Mouse (Mus musculus) limb, embryonic 11.5 days (tissue): ENCODE measurements at regions not wholly inside any gene's neighbourhood (a gene's known extent, or its start where the extent isn't known, plus 50 kb on each side); places are given as distances from the start of the nearest gene placed in this dataset.

Experiments used
- ATAC-seq: fragments of 200-750 bp; cut with Nextera tagmentation; 2 replicates; pipeline ENCODE4 v1.8.0; 2017; ENCODE audit warnings: low read depth; ENCODE audit not compliant: insufficient number of reproducible peaks, low FRiP score, low TSS enrichment
- DNase-seq: peaks from one replicate; pipeline ENCODE4 v3.0.0-alpha.2; 2015; ENCODE audit warnings: low spot score
- H3K27ac ChIP-seq: fragments of 300-500 bp; sonication (generic); replicated peaks from 2 replicates; pipeline ENCODE4 v1.5.1; 2014; ENCODE audit warnings: low read depth, mild to moderate bottlenecking, low read length
- H3K27me3 ChIP-seq: fragments of 300-500 bp; sonication (generic); 2 replicates; pipeline ENCODE4 v1.6.1; 2014; ENCODE audit warnings: mild to moderate bottlenecking, low read length, mixed read lengths; ENCODE audit not compliant: control insufficient read depth, insufficient read depth
- H3K36me3 ChIP-seq: fragments of 300-500 bp; sonication (generic); 2 replicates; pipeline ENCODE4 v1.6.1; 2014; ENCODE audit warnings: mild to moderate bottlenecking, low read length, moderate library complexity, mixed read lengths; ENCODE audit not compliant: control insufficient read depth, insufficient read depth
- H3K4me1 ChIP-seq: fragments of 300-500 bp; sonication (generic); 2 replicates; pipeline ENCODE4 v1.6.1; 2014; ENCODE audit warnings: low read length, mixed read lengths; ENCODE audit not compliant: control insufficient read depth, insufficient read depth
- H3K4me2 ChIP-seq: fragments of 300-500 bp; sonication (generic); 2 replicates; pipeline ENCODE4 v1.6.1; 2014; ENCODE audit warnings: low read depth, mild to moderate bottlenecking, moderate library complexity; ENCODE audit not compliant: severe bottlenecking
- H3K4me3 ChIP-seq: fragments of 300-500 bp; sonication (generic); 2 replicates; pipeline ENCODE4 v1.5.1; 2014; ENCODE audit warnings: low read depth, low read length
- H3K9ac ChIP-seq: fragments of 300-500 bp; sonication (generic); 2 replicates; pipeline ENCODE4 v1.6.1; 2014; ENCODE audit warnings: mild to moderate bottlenecking, low read length
- H3K9me3 ChIP-seq: fragments of 300-500 bp; sonication (generic); 2 replicates; pipeline ENCODE4 v1.6.1; 2016; ENCODE audit warnings: low read length; ENCODE audit not compliant: control insufficient read depth
- WGBS: fragments of 180-500 bp; shearing (Covaris S2); extraction: QIAGEN DNeasy Blood & Tissue Kit; methylation state at CpG from one replicate; pipeline ENCODE4 v1.1.7; 2014; 5-methylcytosine and 5-hydroxymethylcytosine counted together

DNA sequence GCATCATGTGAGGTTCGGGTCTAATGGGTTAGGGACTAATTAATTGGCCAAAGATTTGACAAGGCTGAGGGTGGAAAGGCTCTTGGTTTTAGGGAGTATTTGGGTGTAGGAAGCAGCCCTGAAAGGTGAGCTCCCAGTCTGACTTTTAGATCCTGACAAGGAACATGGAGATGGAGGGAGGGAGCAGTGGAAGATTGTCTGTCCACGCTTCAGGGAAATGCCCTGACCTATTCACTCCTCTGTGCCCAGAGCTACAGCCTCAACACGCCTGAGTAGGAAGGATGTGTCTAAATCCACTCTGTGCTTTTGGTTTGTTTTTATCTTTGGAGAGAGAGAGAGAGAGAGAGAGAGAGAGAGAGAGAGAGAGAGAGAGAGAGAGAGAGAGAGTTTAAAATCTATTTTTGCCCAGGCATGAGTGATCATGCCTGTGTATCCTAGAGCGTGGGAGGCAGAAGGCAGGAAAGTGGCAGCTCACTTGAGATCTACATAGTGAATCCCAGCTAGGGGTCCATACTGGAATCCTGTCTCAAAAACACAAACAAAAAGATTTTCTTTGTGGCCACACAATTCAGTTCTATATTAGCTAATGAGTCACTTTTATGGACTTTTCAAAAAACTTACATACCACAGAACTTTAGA, 511.5 kb upstream of the Tbl1xr1 start:
- Histone ChIP-seq H3K36me3 (no peaks in the 10 kb centered on the region), H3K27me3 (no peaks in the 10 kb centered on the region), H3K4me1 (peaks cover 12% of the 10 kb centered on the region), H3K9me3 (no peaks in the 10 kb centered on the region), H3K27ac (peak overlapping the region; percentile 57; the same call in 1 of the 2 replicates), H3K4me3 (no peak overlapping the region), H3K4me2 (no peak overlapping the region), H3K9ac (no peak overlapping the region)
- 52% methylated on average over 4 of the region's 4 CpGs for WGBS
- no peak for DNase-seq
- ATAC-seq = no peak

DNA sequence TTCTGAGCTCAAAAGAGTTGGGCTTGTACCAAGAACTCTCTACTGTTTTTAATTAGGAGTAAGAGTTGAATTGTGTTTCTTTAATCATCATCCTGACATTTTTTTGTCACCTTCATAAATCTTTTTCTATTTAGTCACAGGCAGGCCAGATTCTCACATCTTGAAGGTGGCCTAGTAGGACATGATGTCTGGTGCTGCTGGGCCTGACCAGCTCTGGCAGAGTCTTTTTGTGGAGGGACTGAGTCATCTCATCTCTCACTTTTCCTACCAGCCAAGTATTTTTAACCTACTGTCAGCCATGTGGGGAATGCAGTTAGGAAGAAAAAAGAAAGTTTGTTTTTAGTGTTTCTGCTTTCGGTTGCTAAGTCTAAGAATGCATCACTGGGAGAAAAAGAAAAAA, 506.7 kb upstream of the Tbl1xr1 start:
- no peak for DNase-seq
- 80% methylated on average over 1 of the region's 1 CpGs for WGBS

DNA sequence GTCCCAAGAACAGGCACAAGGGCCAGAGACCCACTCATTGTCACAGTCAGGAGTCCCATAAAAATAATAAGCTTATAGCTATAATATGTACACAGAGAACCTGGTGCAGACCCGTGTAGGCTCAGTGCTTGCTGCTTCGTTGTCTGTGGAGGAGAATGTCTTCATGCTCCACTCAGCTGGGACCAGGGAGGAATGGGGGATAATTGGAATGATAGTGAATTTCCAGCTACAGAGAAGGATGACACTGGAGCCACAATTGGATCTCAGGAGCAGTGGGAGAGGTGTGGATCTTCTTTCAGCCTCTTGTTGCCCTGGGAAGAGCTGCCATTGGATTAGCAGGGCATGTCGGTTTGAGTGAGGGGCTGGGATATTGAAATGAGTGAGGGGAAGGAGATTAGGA, 497.8 kb upstream of the Tbl1xr1 start:
- no peak for ATAC-seq

More for the DNA sequence above, 506.7 kb upstream of the Tbl1xr1 start:
- Histone ChIP-seq H3K36me3 (no peaks in the 10 kb centered on the region), H3K4me3 (no peak overlapping the region), H3K4me2 (no peak overlapping the region), H3K9ac (no peak overlapping the region), H3K9me3 (no peaks in the 10 kb centered on the region), H3K27ac (no peak overlapping the region), H3K27me3 (no peaks in the 10 kb centered on the region), H3K4me1 (peaks cover 2% of the 10 kb centered on the region)
- no peak for ATAC-seq

DNA sequence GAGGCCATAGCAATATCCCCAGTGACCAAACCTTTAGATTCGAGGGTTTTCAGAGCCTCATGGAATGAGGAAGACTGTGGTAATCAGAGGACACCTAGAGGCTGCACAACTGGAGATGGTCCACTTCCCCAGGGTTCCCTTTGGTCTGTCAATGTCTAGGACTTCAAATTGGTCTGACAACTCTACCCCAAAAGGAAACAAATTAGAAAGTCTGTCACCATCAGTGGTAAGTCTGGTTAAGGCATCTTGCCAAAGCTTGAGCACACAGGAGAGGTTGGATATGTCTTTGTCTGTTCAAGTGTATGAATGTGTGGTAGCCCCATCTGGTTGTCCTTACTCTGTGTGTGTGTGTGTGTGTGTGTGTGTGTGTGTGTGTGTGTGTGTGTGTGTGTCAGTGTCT, 494.3 kb upstream of the Tbl1xr1 start:
- H3K36me3 ChIP-seq = no peaks in the 10 kb centered on the region
- H3K27ac ChIP-seq = no peak overlapping the region
- no peak overlapping the region for H3K4me3 ChIP-seq
- no peak for DNase-seq
- no peaks in the 10 kb centered on the region for H3K9me3 ChIP-seq
- no peaks in the 10 kb centered on the region for H3K4me1 ChIP-seq
- no peak overlapping the region for H3K4me2 ChIP-seq
- no peaks in the 10 kb centered on the region for H3K27me3 ChIP-seq
- 78% methylated on average over 1 of the region's 1 CpGs for WGBS
- no peak overlapping the region for H3K9ac ChIP-seq
- ATAC-seq = no peak

More for the DNA sequence above, 497.8 kb upstream of the Tbl1xr1 start:
- no peak overlapping the region for H3K27ac ChIP-seq
- no peaks in the 10 kb centered on the region for H3K4me1 ChIP-seq
- H3K4me2 ChIP-seq = no peak overlapping the region
- 61% methylated on average over 3 of the region's 3 CpGs for WGBS
- H3K4me3 ChIP-seq = no peak overlapping the region
- no peaks in the 10 kb centered on the region for H3K9me3 ChIP-seq
- H3K36me3 ChIP-seq = no peaks in the 10 kb centered on the region
- DNase-seq = no peak
- no peaks in the 10 kb centered on the region for H3K27me3 ChIP-seq
- H3K9ac ChIP-seq = no peak overlapping the region

DNA sequence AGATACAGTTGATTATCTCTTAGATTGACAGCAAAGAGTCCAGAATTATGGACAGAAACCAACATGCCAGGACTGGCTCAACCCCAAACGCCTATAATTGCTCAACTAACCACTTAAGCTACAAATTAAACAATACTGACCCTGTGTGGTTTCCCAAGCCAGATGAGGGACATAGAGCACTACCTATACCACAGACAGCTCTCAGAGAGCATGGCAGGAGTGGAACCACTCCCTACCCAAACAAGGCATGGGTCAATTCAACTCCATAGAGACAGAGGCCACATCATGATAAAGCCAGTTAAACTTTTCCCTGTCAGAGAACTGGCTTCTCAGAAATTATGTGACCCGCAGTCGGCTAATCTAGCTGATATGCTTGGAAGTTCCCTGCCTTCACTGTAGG, 490.7 kb upstream of the Tbl1xr1 start:
- ATAC-seq (no peak), DNase-seq (no peak)
- H3K9me3 ChIP-seq = no peaks in the 10 kb centered on the region
- no peaks in the 10 kb centered on the region for H3K36me3 ChIP-seq
- H3K27me3 ChIP-seq = no peaks in the 10 kb centered on the region
- no peaks in the 10 kb centered on the region for H3K4me1 ChIP-seq
- no peak overlapping the region for H3K27ac ChIP-seq
- H3K4me3 ChIP-seq = no peak overlapping the region
- WGBS = 86% methylated on average over 3 of the region's 3 CpGs
- H3K9ac ChIP-seq = no peak overlapping the region
- no peak overlapping the region for H3K4me2 ChIP-seq

DNA sequence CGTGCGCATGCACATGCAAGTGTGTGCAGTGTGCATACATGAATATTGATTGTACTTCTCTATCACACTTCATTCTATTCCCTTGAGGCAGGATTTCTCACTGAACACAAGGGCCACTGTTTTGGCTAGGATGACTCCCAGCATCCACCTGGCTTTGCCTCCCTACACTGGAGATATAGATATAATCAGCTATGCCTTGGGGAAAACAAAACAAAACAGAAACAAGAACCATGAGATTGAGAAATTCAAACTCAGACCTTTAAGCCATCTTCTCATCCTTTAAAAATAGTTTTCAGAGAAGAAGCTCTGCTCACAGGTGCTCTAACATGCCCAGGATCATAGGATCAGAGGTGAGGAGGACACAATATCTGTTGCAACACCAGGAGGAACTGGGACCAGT, 469.6 kb upstream of the Tbl1xr1 start:
- H3K9me3 ChIP-seq = no peaks in the 10 kb centered on the region
- 99% methylated on average over 2 of the region's 2 CpGs for WGBS
- no peaks in the 10 kb centered on the region for H3K27me3 ChIP-seq
- DNase-seq (no peak), ATAC-seq (no peak)
- no peak overlapping the region for H3K9ac ChIP-seq
- H3K4me2 ChIP-seq = no peak overlapping the region
- no peak overlapping the region for H3K27ac ChIP-seq
- no peaks in the 10 kb centered on the region for H3K36me3 ChIP-seq
- no peak overlapping the region for H3K4me3 ChIP-seq
- no peaks in the 10 kb centered on the region for H3K4me1 ChIP-seq

DNA sequence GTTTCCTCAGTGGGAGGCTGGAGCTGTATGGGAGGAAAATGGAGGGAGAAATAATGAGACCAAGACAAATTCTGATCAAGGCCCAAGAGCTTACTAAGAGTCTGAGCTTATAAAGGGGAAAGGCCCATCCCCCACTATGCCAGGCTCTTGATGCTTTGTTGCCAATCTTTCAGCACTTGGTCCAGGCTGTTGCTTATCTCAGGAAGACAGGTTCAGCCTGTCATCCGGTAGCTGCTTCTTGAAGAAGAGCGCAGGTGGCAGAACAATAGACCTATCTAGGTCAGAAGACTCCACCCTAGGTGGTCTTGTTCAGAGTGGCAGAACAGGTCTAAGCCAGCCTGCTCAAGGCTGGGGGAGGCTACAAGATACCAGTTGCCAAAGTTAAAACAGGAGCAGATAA, 466.2 kb upstream of the Tbl1xr1 start:
- Histone ChIP-seq H3K4me2 (no peak overlapping the region), H3K9ac (no peak overlapping the region), H3K27me3 (no peaks in the 10 kb centered on the region), H3K27ac (no peak overlapping the region), H3K36me3 (no peaks in the 10 kb centered on the region), H3K4me1 (no peaks in the 10 kb centered on the region), H3K9me3 (no peaks in the 10 kb centered on the region), H3K4me3 (no peak overlapping the region)
- ATAC-seq (no peak), DNase-seq (no peak)
- WGBS = 96% methylated on average over 2 of the region's 2 CpGs

DNA sequence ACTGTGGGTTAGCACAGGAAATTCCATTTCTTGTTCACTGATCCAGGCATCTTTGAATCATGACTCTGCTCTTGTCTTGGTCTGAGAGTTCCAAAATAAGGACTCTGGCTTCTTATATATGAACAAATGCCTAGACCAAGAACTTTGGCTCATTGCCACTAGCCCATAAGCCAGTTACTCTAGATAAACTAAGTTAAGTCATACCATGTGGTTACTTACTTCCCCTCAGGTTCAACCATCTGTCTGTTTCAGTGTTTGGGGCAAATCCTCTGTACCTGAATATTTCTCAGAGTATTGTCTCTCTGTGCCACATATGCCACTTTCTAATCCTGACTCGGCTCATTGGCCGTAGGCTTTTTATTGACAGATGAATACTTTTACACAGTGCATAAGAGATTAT, 454.7 kb upstream of the Tbl1xr1 start:
- H3K4me2 ChIP-seq = no peak overlapping the region
- no peak overlapping the region for H3K9ac ChIP-seq
- 93% methylated on average over 2 of the region's 2 CpGs for WGBS
- no peaks in the 10 kb centered on the region for H3K4me1 ChIP-seq
- DNase-seq (no peak), ATAC-seq (no peak)
- no peaks in the 10 kb centered on the region for H3K27me3 ChIP-seq
- H3K27ac ChIP-seq = no peak overlapping the region
- H3K4me3 ChIP-seq = no peak overlapping the region
- H3K9me3 ChIP-seq = no peaks in the 10 kb centered on the region
- no peaks in the 10 kb centered on the region for H3K36me3 ChIP-seq

DNA sequence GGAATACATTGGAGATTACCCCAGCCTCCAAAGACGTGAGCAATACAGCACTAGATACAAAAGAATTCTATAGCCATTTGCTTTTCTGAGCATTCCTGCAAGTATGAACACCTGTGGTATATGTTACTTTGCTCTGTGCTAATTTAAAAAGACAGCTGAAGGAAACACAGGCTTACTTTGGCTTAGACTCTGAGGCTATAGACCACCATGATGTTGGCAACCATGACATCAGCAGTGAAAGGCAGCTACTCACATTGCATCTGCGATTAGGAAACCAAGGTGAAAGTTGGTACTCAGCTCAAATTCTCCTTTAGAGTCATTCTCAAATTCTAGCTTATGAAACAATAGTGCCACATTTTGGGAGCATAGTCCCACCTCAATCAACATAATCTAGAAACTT, 451.4 kb upstream of the Tbl1xr1 start:
- Histone ChIP-seq H3K9ac (no peak overlapping the region), H3K4me2 (no peak overlapping the region), H3K4me3 (no peak overlapping the region), H3K27me3 (no peaks in the 10 kb centered on the region), H3K27ac (no peak overlapping the region), H3K9me3 (no peaks in the 10 kb centered on the region), H3K36me3 (no peaks in the 10 kb centered on the region), H3K4me1 (no peaks in the 10 kb centered on the region)
- 80% methylated on average over 2 of the region's 2 CpGs for WGBS
- no peak for DNase-seq
- ATAC-seq = no peak
